Mouse (Mus musculus): ENCODE measurements at regions not wholly inside any gene's neighbourhood (a gene's known extent, or its start where the extent isn't known, plus 50 kb on each side); places are given as distances from the start of the nearest gene placed in this dataset.

DNA sequence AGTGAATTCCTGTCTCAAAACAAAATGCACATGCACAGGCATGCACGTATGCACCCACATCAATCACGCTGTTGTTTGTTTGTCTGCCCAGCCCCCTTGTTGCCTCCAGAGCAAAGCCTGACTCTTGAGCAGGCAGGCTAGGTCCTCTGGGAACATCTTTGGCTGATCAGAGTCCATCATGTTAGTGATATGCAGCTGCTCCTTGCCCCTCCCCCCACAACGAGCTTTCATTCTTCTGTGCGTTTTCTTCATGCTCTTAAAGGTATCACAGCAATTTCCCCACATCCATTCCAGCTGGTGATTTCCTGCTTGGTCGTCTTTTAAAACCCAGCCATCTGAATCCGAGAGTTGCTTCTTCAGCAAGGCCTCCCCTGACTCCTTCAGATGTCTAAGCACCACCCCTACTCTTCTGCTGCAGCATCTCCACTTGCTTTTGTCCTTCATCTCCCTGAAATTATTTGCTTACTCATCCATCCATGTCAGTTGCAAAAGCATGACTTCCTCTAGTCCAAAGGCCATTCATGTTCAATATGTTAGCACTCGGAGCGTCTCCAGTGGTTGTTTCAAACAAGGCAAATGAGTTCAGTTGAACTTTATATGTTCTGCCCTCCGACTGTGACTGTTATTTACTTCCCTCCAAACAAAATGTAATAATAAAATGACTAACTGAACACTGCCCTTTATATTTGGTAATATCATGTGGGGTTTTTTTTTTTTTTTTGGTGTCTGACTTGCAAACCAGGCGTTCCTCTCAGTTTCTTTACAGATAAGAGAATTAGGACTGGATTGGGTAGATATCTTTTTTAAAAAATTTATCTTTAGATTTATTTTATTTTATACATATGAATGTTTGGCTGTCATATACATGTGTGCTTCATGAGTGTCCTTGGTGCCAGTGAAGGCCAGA, 67.9 kb upstream of the Eed start:
- TF ChIP-seq GATA1 (IDR thresholded peaks at IDR 0.05; ENCODE audit: borderline replicate concordance, low read length) (no peak), FLI1 (IDR thresholded peaks at IDR 0.05; ENCODE audit: low read length) (no peak)
